Mouse (Mus musculus) stomach, embryonic 14.5 days (tissue): ENCODE measurements around the gene C330007P06Rik. TPM values are rescaled to one million over a fixed set of nuclear protein-coding genes. Genes with fewer than 3 reads are reported as not detected.
"Not testable (repeated sequence)": the region's sequence is repeated elsewhere in the genome, so short reads cannot be mapped to it uniquely, and the experiment has no call there.

Experiments
- ATAC-seq: fragments of 200-750 bp; cut with Nextera tagmentation; 2 replicates; pipeline ENCODE4 v1.8.0; 2017; ENCODE audit warnings: low read depth, moderate TSS enrichment; ENCODE audit not compliant: insufficient number of reproducible peaks, insufficient read depth, low FRiP score
- H3K27ac ChIP-seq: fragments of 300-500 bp; sonication (generic); 2 replicates; pipeline ENCODE4 v1.5.1; 2014; ENCODE audit warnings: mild to moderate bottlenecking, low read length, moderate library complexity, mixed read lengths
- H3K27me3 ChIP-seq: fragments of 300-500 bp; sonication (generic); 2 replicates; pipeline ENCODE4 v1.6.1; 2014; ENCODE audit warnings: low read length, control low read depth, mixed read lengths; ENCODE audit not compliant: control insufficient read depth, insufficient read depth
- H3K36me3 ChIP-seq: fragments of 300-500 bp; sonication (generic); 2 replicates; pipeline ENCODE4 v1.6.1; 2014; ENCODE audit warnings: mild to moderate bottlenecking, control low read depth, low read length, moderate library complexity, mixed read lengths; ENCODE audit not compliant: control insufficient read depth, insufficient read depth
- H3K4me1 ChIP-seq: fragments of 300-500 bp; sonication (generic); 2 replicates; pipeline ENCODE4 v1.6.1; 2014; ENCODE audit warnings: low read length, control low read depth, mixed read lengths; ENCODE audit not compliant: control insufficient read depth, insufficient read depth
- H3K4me2 ChIP-seq: fragments of 300-500 bp; sonication (generic); replicated peaks from 2 replicates; pipeline ENCODE4 v1.6.1; 2014; ENCODE audit warnings: low read depth, low read length, control low read depth
- H3K4me3 ChIP-seq: fragments of 300-500 bp; sonication (generic); 2 replicates; pipeline ENCODE4 v1.5.1; 2014; ENCODE audit warnings: low read depth, low read length, control low read depth
- H3K9ac ChIP-seq: fragments of 300-500 bp; sonication (generic); replicated peaks from 2 replicates; pipeline ENCODE4 v1.6.1; 2014; ENCODE audit warnings: low read depth, mild to moderate bottlenecking, control low read depth, low read length, moderate library complexity, mixed read lengths
- H3K9me3 ChIP-seq: fragments of 300-500 bp; sonication (generic); 2 replicates; pipeline ENCODE4 v1.6.1; 2016; ENCODE audit warnings: low read depth, low read length, control low read depth; ENCODE audit not compliant: control insufficient read depth
- WGBS: fragments of 180-500 bp; shearing (Covaris S2); extraction: QIAGEN DNeasy Blood & Tissue Kit; methylation state at CpG from one replicate; pipeline ENCODE4 v1.1.7; 2014; 5-methylcytosine and 5-hydroxymethylcytosine counted together
- polyA plus RNA-seq: library from polyadenylated mRNA; unstranded; fragments of >200 nt; fragmentation: Nextera tagmentation; extraction: Ambion mirVana; gene quantifications from 2 replicates; pipeline ENCODE4 v1.2.1, GENCODE M21; 2014

C330007P06Rik gene
- polyA plus RNA-seq, 1 experiment from 2014 or later: 35.0 TPM

DNA sequence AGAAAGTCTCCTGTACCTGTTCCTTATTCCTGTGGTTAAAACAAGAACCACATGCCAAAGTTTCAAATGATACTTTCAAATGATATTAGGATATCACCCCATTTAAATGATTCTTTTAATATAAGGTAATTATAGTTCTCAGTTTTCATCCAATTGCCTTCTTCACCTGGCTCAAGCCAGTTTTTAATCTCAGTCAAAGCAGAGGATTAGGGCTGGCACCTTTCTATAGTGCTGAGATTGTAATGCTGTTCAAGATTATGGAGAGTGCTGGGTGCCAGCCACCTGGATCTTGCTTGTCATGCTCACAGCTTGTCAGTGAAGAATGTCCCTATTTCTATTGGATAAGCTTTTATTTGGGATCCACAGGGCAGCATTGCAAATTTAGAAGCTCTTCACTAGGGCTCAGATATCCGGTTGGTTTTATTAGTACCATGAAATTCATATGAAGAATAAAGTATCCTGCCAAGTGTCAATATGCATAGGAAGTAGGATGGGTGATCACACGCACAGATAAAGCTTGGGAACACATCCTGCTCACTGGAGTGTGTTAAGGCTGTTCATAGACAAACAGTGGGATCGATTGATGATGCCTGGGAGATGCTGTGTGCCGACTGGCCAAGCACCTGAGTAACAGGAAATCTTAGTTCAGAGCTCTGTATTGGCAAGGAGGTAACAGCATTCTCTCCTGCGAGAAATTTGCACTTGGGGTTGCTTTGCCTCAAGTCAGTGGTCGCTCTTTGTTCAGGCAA is 74.6 kb downstream of the C330007P06Rik start:
- no peak overlapping the region for H3K4me3 ChIP-seq
- H3K9me3 ChIP-seq: no peaks in the 10 kb centered on the region
- no peaks in the 10 kb centered on the region for H3K36me3 ChIP-seq
- H3K4me2 ChIP-seq: no peak overlapping the region
- no peak overlapping the region for H3K27ac ChIP-seq
- H3K27me3 ChIP-seq: no peaks in the 10 kb centered on the region
- ATAC-seq: no peak
- no peaks in the 10 kb centered on the region for H3K4me1 ChIP-seq
- H3K9ac ChIP-seq: no peak overlapping the region
- WGBS: 50% methylated on average over 6 of the region's 6 CpGs

GRCm38 (mm10) chrX:36796734-36797133 is 77.2 kb downstream of the C330007P06Rik start:
- H3K36me3 ChIP-seq, H3K4me1 ChIP-seq, ATAC-seq, H3K9me3 ChIP-seq, H3K9ac ChIP-seq, H3K27ac ChIP-seq, H3K27me3 ChIP-seq: not testable (repeated sequence)
- Histone ChIP-seq H3K4me2 (peak overlapping the region; percentile 45), H3K4me3 (peak overlapping the region; percentile 45)
- 75% methylated on average over 8 of the region's 8 CpGs for WGBS

- WGBS: 20% methylated on average over 40 of the region's 41 CpGs
- Histone ChIP-seq H3K27me3 (no peaks in the 10 kb centered on the region), H3K9ac (peak overlapping the region; percentile 45), H3K4me2 (peak overlapping the region; percentile 45), H3K27ac (peak overlapping the region; percentile 81), H3K9me3 (no peaks in the 10 kb centered on the region), H3K4me1 (no peaks in the 10 kb centered on the region), H3K36me3 (no peaks in the 10 kb centered on the region), H3K4me3 (peak overlapping the region; percentile 45)
- ATAC-seq: peak; percentile 87
These were observed 77.7 kb downstream of the C330007P06Rik start for GRCm38 (mm10) chrX:36796163-36796581.

GRCm38 (mm10) chrX:36795424-36796162 is 78.3 kb downstream of the C330007P06Rik start, which contains the start of gene Slc25a5:
Slc25a5 (plus strand) TSS chrX:36795651.
- H3K9ac ChIP-seq: peak within 1 kb of the TSS; percentile 45
- H3K4me1 ChIP-seq: no peaks in the 10 kb centered on the region
- peak within 1 kb of the TSS; percentile 81 for H3K27ac ChIP-seq
- ATAC-seq: peak; percentile 93
- no peaks in the 10 kb centered on the region for H3K27me3 ChIP-seq
- H3K4me2 ChIP-seq: peak within 1 kb of the TSS; percentile 45
- 18% methylated on average over 41 of the region's 41 CpGs for WGBS
- H3K9me3 ChIP-seq: no peaks in the 10 kb centered on the region
- H3K36me3 ChIP-seq: no peaks in the 10 kb centered on the region
- peak within 1 kb of the TSS; percentile 45 for H3K4me3 ChIP-seq

DNA sequence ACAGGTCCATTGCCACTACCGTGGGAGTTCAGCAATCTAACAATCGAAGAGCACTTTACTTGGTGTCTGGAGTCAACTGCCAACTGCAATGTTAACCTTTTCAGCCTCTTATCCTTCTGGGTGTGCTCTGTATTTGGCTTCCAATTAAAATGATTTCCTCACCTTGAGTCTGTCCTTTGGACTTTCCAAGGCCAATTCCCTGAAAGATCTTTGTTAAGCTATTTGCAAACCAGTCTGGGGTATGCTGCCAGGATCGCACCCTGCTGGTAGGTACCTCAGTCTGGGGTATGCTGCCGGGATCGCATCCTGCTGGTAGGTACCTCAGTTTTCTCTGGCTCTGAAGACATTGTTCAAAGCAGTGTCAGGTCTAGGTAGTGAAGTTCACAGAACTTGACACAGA is 79.3 kb downstream of the C330007P06Rik start:
- no peaks in the 10 kb centered on the region for H3K27me3 ChIP-seq
- no peaks in the 10 kb centered on the region for H3K36me3 ChIP-seq
- no peak for ATAC-seq
- no peaks in the 10 kb centered on the region for H3K4me1 ChIP-seq
- no peak overlapping the region for H3K4me3 ChIP-seq
- WGBS: 65% methylated on average over 5 of the region's 5 CpGs
- H3K9me3 ChIP-seq: no peaks in the 10 kb centered on the region
- H3K9ac ChIP-seq: no peak overlapping the region
- H3K4me2 ChIP-seq: no peak overlapping the region
- no peak overlapping the region for H3K27ac ChIP-seq

GRCm38 (mm10) chrX:36789360-36789759 is 84.6 kb downstream of the C330007P06Rik start:
- WGBS: 61% methylated on average over 4 of the region's 4 CpGs
- no peak for ATAC-seq
- Histone ChIP-seq H3K4me3 (no peak overlapping the region), H3K4me1 (no peaks in the 10 kb centered on the region), H3K36me3 (no peaks in the 10 kb centered on the region), H3K27ac (no peak overlapping the region), H3K9ac (no peak overlapping the region), H3K4me2 (no peak overlapping the region), H3K27me3 (no peaks in the 10 kb centered on the region), H3K9me3 (no peaks in the 10 kb centered on the region)

DNA sequence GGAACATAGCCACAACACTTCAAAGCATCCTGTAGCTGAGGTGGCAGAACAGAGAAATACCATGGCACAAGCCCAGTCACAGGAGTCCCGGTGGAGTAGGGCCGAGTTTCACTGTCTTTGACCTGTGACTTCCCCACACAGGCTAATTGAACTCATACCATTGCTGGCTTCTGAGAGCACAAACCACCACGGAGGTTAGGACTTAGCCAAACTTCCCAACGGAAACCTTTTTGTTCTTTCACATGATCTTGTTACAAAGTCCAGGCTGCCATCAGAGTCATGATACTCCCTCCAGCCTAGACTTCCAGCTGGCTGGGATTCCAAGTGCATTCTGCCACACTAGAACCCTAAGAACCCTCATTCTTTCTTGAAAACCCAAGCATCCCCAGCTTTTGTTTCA is 96.2 kb downstream of the C330007P06Rik start:
- H3K4me3 ChIP-seq: no peak overlapping the region
- H3K9ac ChIP-seq: no peak overlapping the region
- H3K27me3 ChIP-seq: no peaks in the 10 kb centered on the region
- no peaks in the 10 kb centered on the region for H3K4me1 ChIP-seq
- no peaks in the 10 kb centered on the region for H3K36me3 ChIP-seq
- WGBS: 82% methylated on average over 4 of the region's 4 CpGs
- H3K27ac ChIP-seq: no peak overlapping the region
- H3K9me3 ChIP-seq: no peaks in the 10 kb centered on the region
- ATAC-seq: no peak
- H3K4me2 ChIP-seq: no peak overlapping the region

DNA sequence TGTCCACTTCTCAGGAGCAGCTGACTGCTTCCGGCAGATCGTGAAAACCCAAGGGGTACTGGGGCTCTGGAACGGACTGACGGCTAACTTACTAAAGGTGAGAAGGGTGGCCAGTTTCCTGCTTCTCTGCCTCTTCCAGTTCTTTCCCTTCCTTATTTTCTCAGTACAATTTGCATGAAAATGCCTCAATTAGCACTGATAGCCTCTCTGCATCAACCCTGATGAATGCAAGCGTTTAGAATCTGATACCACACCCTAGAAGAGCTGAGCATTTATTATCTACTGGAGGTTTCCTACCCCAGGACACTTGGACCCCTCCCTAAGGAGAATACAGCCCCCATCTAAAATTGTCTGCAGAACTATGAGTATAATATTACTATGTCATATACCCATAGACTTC is 98.4 kb downstream of the C330007P06Rik start:
- H3K9ac ChIP-seq: no peak overlapping the region
- H3K4me3 ChIP-seq: no peak overlapping the region
- no peak overlapping the region for H3K4me2 ChIP-seq
- no peak for ATAC-seq
- no peaks in the 10 kb centered on the region for H3K27me3 ChIP-seq
- 89% methylated on average over 5 of the region's 5 CpGs for WGBS
- H3K4me1 ChIP-seq: no peaks in the 10 kb centered on the region
- no peaks in the 10 kb centered on the region for H3K9me3 ChIP-seq
- no peaks in the 10 kb centered on the region for H3K36me3 ChIP-seq
- H3K27ac ChIP-seq: no peak overlapping the region
